Mouse (Mus musculus) gastrocnemius, postnatal 4 days (tissue): ENCODE data around the gene Olfr835. TPM values are rescaled to one million over a fixed set of nuclear protein-coding genes. Genes with fewer than 3 reads are reported as not detected.

Experiments used
- DNase-seq, 2 experiments: peaks; one replicate each; pipeline ENCODE4 v3.0.0; 2021 to 2022; ENCODE audit warnings: low spot score in 2 of 2, mixed read lengths in 2 of 2
- long read RNA-seq, 2 experiments: library from polyadenylated mRNA; stranded (forward); transcript quantifications; one replicate each; pipeline ENCODE4 v2.0.0; 2021
- total RNA-seq, 2 experiments: library from RNA; stranded (reverse); gene quantifications; 2 replicates each; pipeline ENCODE4 v1.2.3; 2021

Gene Olfr835
- total RNA-seq = not detected
- long read RNA-seq, experiment 1 = 0 reads
- long read RNA-seq, experiment 2 = 0 reads

DNA sequence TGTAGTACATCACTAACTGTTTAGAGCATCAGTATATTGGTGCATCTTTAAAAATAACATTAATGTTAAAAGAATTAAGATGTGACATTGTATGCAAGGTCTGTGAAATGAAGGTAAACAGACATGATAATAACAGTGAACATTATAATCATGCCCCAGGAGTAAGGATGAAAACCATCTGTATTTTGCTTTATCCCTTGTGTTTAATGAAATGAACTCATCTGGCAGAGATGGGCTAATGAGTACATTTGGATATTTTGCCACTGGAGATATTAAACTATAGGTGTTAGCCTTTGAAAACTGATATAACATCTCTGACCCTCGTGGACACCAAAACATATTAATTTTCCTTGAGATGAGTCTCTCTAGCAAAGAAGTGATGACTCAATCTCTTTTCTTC is at the start of gene Olfr835:
Gene Olfr835 (plus strand): TSS at position 301 of the 400 bp plus-strand sequence.
- no peak for DNase-seq

DNA sequence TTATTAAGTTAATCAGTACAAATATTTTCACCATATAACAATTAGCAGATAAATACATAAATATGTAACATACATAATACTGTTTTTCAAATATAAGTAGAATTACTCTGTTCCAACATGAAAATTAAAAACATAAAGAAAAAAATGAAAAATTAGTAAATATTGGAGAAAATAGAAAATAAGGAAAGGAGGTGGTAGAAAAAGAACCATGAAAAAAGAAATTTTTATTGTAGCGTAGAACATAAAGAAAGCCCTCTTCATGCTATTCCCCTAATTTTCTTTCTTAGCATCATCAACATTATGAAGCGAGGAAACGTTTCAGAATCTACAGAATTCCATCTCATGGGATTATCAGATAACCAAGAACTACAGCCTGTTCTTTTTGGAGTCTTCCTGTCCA is 44.8 kb upstream of the Olfr835 start, which contains the start of gene Olfr834:
Gene Olfr834 (plus strand): TSS at position 301 of the 400 bp plus-strand sequence.
- DNase-seq = no peak

DNA sequence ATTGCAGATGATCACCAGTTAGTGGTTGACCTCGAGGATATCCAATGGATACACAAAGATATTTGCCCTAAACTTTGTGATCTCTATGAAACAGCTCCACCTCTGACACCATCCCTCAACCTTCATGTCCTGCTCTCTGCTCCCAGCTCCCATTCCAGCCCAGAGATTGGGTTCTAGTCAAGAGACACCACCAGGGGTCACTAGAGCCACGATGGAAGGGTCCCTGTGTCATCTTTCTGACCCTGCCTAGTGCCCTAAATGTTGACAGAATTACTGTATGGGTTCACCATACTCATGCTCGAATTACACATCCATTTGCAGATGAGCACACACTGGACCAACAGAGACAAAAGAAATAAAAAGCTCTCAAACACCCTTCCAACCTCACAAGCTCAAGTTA is 52.5 kb downstream of the Olfr835 start:
- DNase-seq = no peak

Other genes starting within 250 kb of the Olfr835 start
- gene Olfr828, start 213.2 kb upstream of the Olfr835 start, total RNA-seq = not detected
- gene Olfr829, start 177.8 kb upstream of the Olfr835 start, total RNA-seq = not detected
- not detected for gene Olfr830, start 158.0 kb upstream of the Olfr835 start, total RNA-seq
- not detected for gene Olfr832, start 95.6 kb upstream of the Olfr835 start, total RNA-seq
- not detected for gene Olfr834, start 44.7 kb upstream of the Olfr835 start, total RNA-seq
- not detected for gene Olfr836, start 87.6 kb downstream of the Olfr835 start, total RNA-seq
- gene Olfr837, start 103.6 kb downstream of the Olfr835 start, total RNA-seq = not detected
- gene Olfr839-ps1, start 144.6 kb downstream of the Olfr835 start, total RNA-seq = under 1 TPM; 0.02 to 0.03 TPM
- not detected for gene Olfr843, start 219.3 kb downstream of the Olfr835 start, total RNA-seq